ENCODE assay signal across 11 mouse cellular contexts in genomic region chr11:77771879-77772713, GRCm38 (mm10). TPM values are rescaled to one million over a fixed set of nuclear protein-coding genes. Genes with fewer than 3 reads are reported as not detected.
A peak's percentile ranks its signal among the peaks of the same experiment; 100 is the strongest.
DNase-seq lines count a peak whose midpoint lies in the region.
"Had no signal": no experiment of that assay in that cellular context is flagged by ENCODE, and none has a peak within 500 bp of the region (broad histone marks: within the 10 kb centered on the region; RNA-seq: fewer than 3 reads in every experiment).

No protein-coding gene starts in this region.

- DNase-seq in cerebellum, postnatal 25 days, result peak; percentile 23 to 40
- DNase-seq in cerebellum, adult 8-10 months, result no peak
- peak; percentile 55 for DNase-seq in kidney, postnatal 10 days
- DNase-seq in naive thymus-derived CD4-positive, alpha-beta T cell, adult 2 months (ENCODE audit: low read depth), result peak; percentile 52
- DNase-seq in gastrocnemius, postnatal 14 days, result no peak
- no peak for DNase-seq in layer of hippocampus, adult 9-11 months
- DNase-seq in right cerebral cortex, adult 2 months (ENCODE audit: low spot score in 2 of 2), result no peak

- peak overlapping the region; percentile 47 for H3K27ac ChIP-seq in brown adipose tissue, adult 24 weeks (replicated peaks; ENCODE audit: low read depth, low read length)
- H3K27ac ChIP-seq: midbrain, embryonic 15.5 days had no signal

- intact Hi-C loops in gastrocnemius, postnatal 14 days (cut with DNase I; ENCODE audit: low total_unique reads), result no loop called here

- H3K4me3 ChIP-seq in brown adipose tissue, adult 24 weeks (ENCODE audit: insufficient read depth, low read depth, low read length), result no peak overlapping the region
- H3K4me3 ChIP-seq: midbrain, embryonic 15.5 days had no signal

- H3K4me1 ChIP-seq in brown adipose tissue, adult 24 weeks (ENCODE audit: control insufficient read depth, insufficient read depth, insufficient read length, low read length), result peaks cover 39% of the 10 kb centered on the region

RNA-seq across cellular contexts. Expression of gene Myo18a, which starts 9.1 kb away (rescaled TPM):
- 17.4 and 18.2 TPM in 2 replicates for polyA plus RNA-seq in brown adipose tissue, adult 24 weeks (2012; ENCODE audit: insufficient read depth, insufficient read length, missing spikeins)
- total RNA-seq in gastrocnemius, postnatal 14 days (2021), result 100 to 1,000 TPM; 307 to 323 TPM

RNA-seq across cellular contexts. Expression of gene Gm10277, which starts 15.5 kb away (rescaled TPM):
- polyA plus RNA-seq in brown adipose tissue, adult 24 weeks (2012; ENCODE audit: insufficient read depth, insufficient read length, missing spikeins), result not detected in 2 replicates
- total RNA-seq in gastrocnemius, postnatal 14 days (2021), result not detected
- total RNA-seq: CH12.LX had no signal
- polyA plus RNA-seq: brain, embryonic 14.5 days had no signal

RNA-seq across cellular contexts. Expression of gene Cryba1, which starts 47.0 kb away (rescaled TPM):
- polyA plus RNA-seq in brown adipose tissue, adult 24 weeks (2012; ENCODE audit: insufficient read depth, insufficient read length, missing spikeins), result not detected in 2 replicates
- total RNA-seq in gastrocnemius, postnatal 14 days (2021), result not detected
- total RNA-seq: CH12.LX had no signal

Comparison
In these comparisons a context has a peak if more than half of its experiments do, and no peak if none do; other contexts are left out.
1. DNase-seq: peak in cerebellum, postnatal 25 days (2 of 2), kidney, postnatal 10 days (single experiment) and naive thymus-derived CD4-positive, alpha-beta T cell, adult 2 months (single experiment); none in cerebellum, adult 8-10 months (single experiment), gastrocnemius, postnatal 14 days (single experiment), layer of hippocampus, adult 9-11 months (single experiment) and right cerebral cortex, adult 2 months (0 of 2).